7 mouse cellular contexts compared by ENCODE assay signal in genomic region chr11:105181126-105181637, GRCm38 (mm10). TPM values are rescaled to one million over a fixed set of nuclear protein-coding genes. Genes with fewer than 3 reads are reported as not detected.
DNase-seq lines count a peak whose midpoint lies in the region; ATAC-seq lines count a peak whose summit lies in the region.

No protein-coding gene starts in this region.

- peaks cover 24% of the 10 kb centered on the region for H3K4me1 ChIP-seq in limb, embryonic 10.5 days
- H3K4me1 ChIP-seq in midbrain, embryonic 13.5 days (replicated peaks) = peaks cover 33% of the 10 kb centered on the region

- WGBS in limb, embryonic 10.5 days = under 1% methylated on average over 60 of the region's 60 CpGs
- WGBS in midbrain, embryonic 13.5 days = under 1% methylated on average over 54 of the region's 60 CpGs

- H3K36me3 ChIP-seq in limb, embryonic 10.5 days = peaks cover 45% of the 10 kb centered on the region
- peaks cover 17% of the 10 kb centered on the region for H3K36me3 ChIP-seq in midbrain, embryonic 13.5 days

- ATAC-seq in granulocyte monocyte progenitor cell, adult 5-6 weeks (replicated peaks; ENCODE audit: poor library complexity, severe bottlenecking) = peak; percentile 85
- peak; percentile 98 for ATAC-seq in midbrain, embryonic 13.5 days

- peak overlapping the region; percentile 79 for H3K4me2 ChIP-seq in midbrain, embryonic 13.5 days (replicated peaks)

- peak overlapping the region; percentile 99 for H3K9ac ChIP-seq in midbrain, embryonic 13.5 days (replicated peaks)

- peak overlapping the region; percentile 99 for H3K27ac ChIP-seq in limb, embryonic 10.5 days
- H3K27ac ChIP-seq in midbrain, embryonic 13.5 days = peak overlapping the region; percentile 93

- DNase-seq in adrenal gland, adult 8-10 months = peak; percentile 79
- peak; percentile 97 for DNase-seq in embryo, embryonic 9.5 days (ENCODE audit: extremely low spot score)
- DNase-seq in kidney, adult 11 months = peak; percentile 92
- peak; percentile 96 for DNase-seq in limb, embryonic 10.5 days (ENCODE audit: low spot score)
- peak; percentile 78 for DNase-seq in spleen, adult 12 weeks (ENCODE audit: low spot score)

- H3K27me3 ChIP-seq in limb, embryonic 10.5 days (ENCODE audit: low read depth, poor library complexity, severe bottlenecking) = no peaks in the 10 kb centered on the region
- H3K27me3 ChIP-seq in midbrain, embryonic 13.5 days = no peaks in the 10 kb centered on the region

- peak overlapping the region; percentile 96 for H3K4me3 ChIP-seq in limb, embryonic 10.5 days
- peak overlapping the region; percentile 95 for H3K4me3 ChIP-seq in midbrain, embryonic 13.5 days (replicated peaks)

- H3K9me3 ChIP-seq in limb, embryonic 10.5 days (replicated peaks) = no peaks in the 10 kb centered on the region; the same call in 1 of the 2 replicates
- H3K9me3 ChIP-seq in midbrain, embryonic 13.5 days = no peaks in the 10 kb centered on the region

RNA-seq across cellular contexts. Expression of gene Tlk2, which starts 2.6 kb away (rescaled TPM):
- total RNA-seq in adrenal gland, adult 8-10 months (2022) = 10 to 100 TPM; 44.2 to 59.4 (median 50.1) TPM
- 41.2 and 62.9 TPM in 2 replicates for total RNA-seq in granulocyte monocyte progenitor cell, adult 5-6 weeks (2014; fragmentation: Nextera tagmentation)
- 43.8 and 63.4 TPM in 2 replicates for total RNA-seq in granulocyte monocyte progenitor cell, adult 5-6 weeks (2017)
- 21.4 and 23.0 TPM in 2 replicates for polyA plus RNA-seq in limb, embryonic 10.5 days (2016; fragmentation: Nextera tagmentation; extraction: Ambion mirVana)
- polyA plus RNA-seq in midbrain, embryonic 13.5 days (2015; fragmentation: Nextera tagmentation; extraction: Ambion mirVana) = 23.6 and 24.7 TPM in 2 replicates

RNA-seq across cellular contexts. Expression of gene Gm10842, which starts 34.5 kb away (rescaled TPM):
- not detected for total RNA-seq in adrenal gland, adult 8-10 months (2022)
- not detected in 2 replicates for total RNA-seq in granulocyte monocyte progenitor cell, adult 5-6 weeks (2014; fragmentation: Nextera tagmentation)
- 3.1 TPM in 1 of 2 replicates, not detected in the other for total RNA-seq in granulocyte monocyte progenitor cell, adult 5-6 weeks (2017)
- polyA plus RNA-seq in limb, embryonic 10.5 days (2016; fragmentation: Nextera tagmentation; extraction: Ambion mirVana) = not detected in 2 replicates
- polyA plus RNA-seq in midbrain, embryonic 13.5 days (2015; fragmentation: Nextera tagmentation; extraction: Ambion mirVana) = not detected in 2 replicates

RNA-seq across cellular contexts. Expression of gene Mettl2, which starts 55.0 kb away (rescaled TPM):
- 10 to 100 TPM; 21.6 to 28.6 (median 24.8) TPM for total RNA-seq in adrenal gland, adult 8-10 months (2022)
- 24.2 and 31.4 TPM in 2 replicates for total RNA-seq in granulocyte monocyte progenitor cell, adult 5-6 weeks (2014; fragmentation: Nextera tagmentation)
- total RNA-seq in granulocyte monocyte progenitor cell, adult 5-6 weeks (2017) = 19.8 and 30.5 TPM in 2 replicates
- 59.2 and 68.3 TPM in 2 replicates for polyA plus RNA-seq in limb, embryonic 10.5 days (2016; fragmentation: Nextera tagmentation; extraction: Ambion mirVana)
- polyA plus RNA-seq in midbrain, embryonic 13.5 days (2015; fragmentation: Nextera tagmentation; extraction: Ambion mirVana) = 32.0 and 34.5 TPM in 2 replicates

Comparison
In these comparisons a context has a peak if more than half of its experiments do, and no peak if none do; other contexts are left out.
1. Peak in every context shown above with its lines: DNase-seq, ATAC-seq, H3K4me3 ChIP-seq and H3K27ac ChIP-seq.